Mouse (Mus musculus) midbrain, embryonic 16.5 days (tissue): ENCODE measurements at regions not wholly inside any gene's neighbourhood (a gene's known extent, or its start where the extent isn't known, plus 50 kb on each side); places are given as distances from the start of the nearest gene placed in this dataset.

Experiments used
- ATAC-seq: fragments of 200-750 bp; cut with Nextera tagmentation; 2 replicates; pipeline ENCODE4 v1.8.0; 2017; ENCODE audit warnings: moderate TSS enrichment
- H3K27ac ChIP-seq: fragments of 300-500 bp; sonication (generic); 2 replicates; pipeline ENCODE4 v1.5.1; 2014; ENCODE audit warnings: mild to moderate bottlenecking, low read length, mixed read lengths
- H3K27me3 ChIP-seq: fragments of 300-500 bp; sonication (generic); 2 replicates; pipeline ENCODE4 v1.6.1; 2014; ENCODE audit warnings: low read depth, low read length, mixed read lengths; ENCODE audit not compliant: control insufficient read depth, insufficient read depth
- H3K36me3 ChIP-seq: fragments of 300-500 bp; sonication (generic); 2 replicates; pipeline ENCODE4 v1.6.1; 2014; ENCODE audit warnings: mild to moderate bottlenecking, low read length, moderate library complexity, mixed read lengths; ENCODE audit not compliant: control insufficient read depth, insufficient read depth
- H3K4me1 ChIP-seq: fragments of 300-500 bp; sonication (generic); 2 replicates; pipeline ENCODE4 v1.6.1; 2014; ENCODE audit warnings: mild to moderate bottlenecking, low read length, mixed read lengths; ENCODE audit not compliant: control insufficient read depth, insufficient read depth
- H3K4me2 ChIP-seq: fragments of 300-500 bp; sonication (generic); 2 replicates; pipeline ENCODE4 v1.6.1; 2014; ENCODE audit warnings: mild to moderate bottlenecking, low read length, mixed read lengths
- H3K4me3 ChIP-seq: fragments of 300-500 bp; sonication (generic); 2 replicates; pipeline ENCODE4 v1.5.1; 2014; ENCODE audit warnings: low read depth, mild to moderate bottlenecking, low read length, moderate library complexity, mixed read lengths
- H3K9ac ChIP-seq: fragments of 300-500 bp; sonication (generic); 2 replicates; pipeline ENCODE4 v1.6.1; 2014; ENCODE audit warnings: low read depth, low read length, mixed read lengths
- H3K9me3 ChIP-seq: fragments of 300-500 bp; sonication (generic); replicated peaks from 2 replicates; pipeline ENCODE4 v1.6.1; 2014; ENCODE audit warnings: mild to moderate bottlenecking, low read length, mixed read lengths; ENCODE audit not compliant: control insufficient read depth, poor library complexity, severe bottlenecking
- WGBS: fragments of 180-500 bp; shearing (Covaris S2); extraction: QIAGEN DNeasy Blood & Tissue Kit; methylation state at CpG from one replicate; pipeline ENCODE4 v1.1.7; 2014; 5-methylcytosine and 5-hydroxymethylcytosine counted together

GRCm38 (mm10) chr8:49631286-49631685 is 787.5 kb upstream of the Tenm3 start:
- Histone ChIP-seq H3K27ac (no peak overlapping the region), H3K9me3 (no peaks in the 10 kb centered on the region), H3K36me3 (no peaks in the 10 kb centered on the region), H3K4me3 (no peak overlapping the region), H3K9ac (no peak overlapping the region), H3K4me2 (no peak overlapping the region), H3K27me3 (no peaks in the 10 kb centered on the region), H3K4me1 (no peaks in the 10 kb centered on the region)
- no peak for ATAC-seq
- WGBS, result 78% methylated on average over 6 of the region's 6 CpGs

- 13% methylated on average over 10 of the region's 10 CpGs for WGBS
- no peak overlapping the region for H3K27ac ChIP-seq
These were observed 784.3 kb upstream of the Tenm3 start for GRCm38 (mm10) chr8:49627966-49628495.

GRCm38 (mm10) chr8:49595501-49595900 is 751.8 kb upstream of the Tenm3 start:
- H3K27me3 ChIP-seq, result no peaks in the 10 kb centered on the region
- no peaks in the 10 kb centered on the region for H3K4me1 ChIP-seq
- no peak overlapping the region for H3K4me2 ChIP-seq
- no peaks in the 10 kb centered on the region for H3K36me3 ChIP-seq
- H3K27ac ChIP-seq, result no peak overlapping the region
- WGBS, result 51% methylated on average over 2 of the region's 2 CpGs
- no peaks in the 10 kb centered on the region for H3K9me3 ChIP-seq
- no peak for ATAC-seq
- no peak overlapping the region for H3K4me3 ChIP-seq
- no peak overlapping the region for H3K9ac ChIP-seq

More at GRCm38 (mm10) chr8:49627966-49628495, 784.3 kb upstream of the Tenm3 start:
- no peaks in the 10 kb centered on the region for H3K27me3 ChIP-seq
- no peaks in the 10 kb centered on the region for H3K4me1 ChIP-seq
- no peak overlapping the region for H3K4me3 ChIP-seq
- no peaks in the 10 kb centered on the region for H3K9me3 ChIP-seq
- peak; percentile 60; the same call in 1 of the 2 replicates for ATAC-seq
- H3K36me3 ChIP-seq, result no peaks in the 10 kb centered on the region
- no peak overlapping the region for H3K9ac ChIP-seq
- H3K4me2 ChIP-seq, result no peak overlapping the region

- no peak overlapping the region for H3K4me3 ChIP-seq
- H3K27me3 ChIP-seq, result no peaks in the 10 kb centered on the region
- 56% methylated on average over 3 of the region's 3 CpGs for WGBS
- no peaks in the 10 kb centered on the region for H3K9me3 ChIP-seq
- H3K36me3 ChIP-seq, result no peaks in the 10 kb centered on the region
- H3K9ac ChIP-seq, result no peak overlapping the region
- ATAC-seq, result no peak
- no peaks in the 10 kb centered on the region for H3K4me1 ChIP-seq
- no peak overlapping the region for H3K4me2 ChIP-seq
- no peak overlapping the region for H3K27ac ChIP-seq
These were observed 723.7 kb upstream of the Tenm3 start for GRCm38 (mm10) chr8:49567423-49567822.

- Histone ChIP-seq H3K4me1 (no peaks in the 10 kb centered on the region), H3K4me3 (no peak overlapping the region), H3K9ac (no peak overlapping the region), H3K36me3 (no peaks in the 10 kb centered on the region), H3K27me3 (no peaks in the 10 kb centered on the region), H3K27ac (no peak overlapping the region), H3K4me2 (no peak overlapping the region), H3K9me3 (no peaks in the 10 kb centered on the region)
- 92% methylated on average over 5 of the region's 5 CpGs for WGBS
- no peak for ATAC-seq
These were observed 719.9 kb upstream of the Tenm3 start for GRCm38 (mm10) chr8:49563499-49564279.

GRCm38 (mm10) chr8:49562976-49563375 is 719.2 kb upstream of the Tenm3 start:
- no peak for ATAC-seq
- Histone ChIP-seq H3K27ac (no peak overlapping the region), H3K4me2 (no peak overlapping the region), H3K27me3 (no peaks in the 10 kb centered on the region), H3K9me3 (no peaks in the 10 kb centered on the region), H3K4me3 (no peak overlapping the region), H3K9ac (no peak overlapping the region), H3K36me3 (no peaks in the 10 kb centered on the region), H3K4me1 (no peaks in the 10 kb centered on the region)
- 73% methylated on average over 4 of the region's 4 CpGs for WGBS

GRCm38 (mm10) chr8:49555724-49556457 is 712.1 kb upstream of the Tenm3 start:
- ATAC-seq, result no peak
- Histone ChIP-seq H3K9ac (no peak overlapping the region), H3K4me1 (no peaks in the 10 kb centered on the region), H3K4me2 (no peak overlapping the region), H3K36me3 (no peaks in the 10 kb centered on the region), H3K27me3 (no peaks in the 10 kb centered on the region), H3K9me3 (no peaks in the 10 kb centered on the region), H3K27ac (no peak overlapping the region), H3K4me3 (no peak overlapping the region)
- WGBS, result 84% methylated on average over 7 of the region's 7 CpGs

GRCm38 (mm10) chr8:49553175-49553574 is 709.4 kb upstream of the Tenm3 start:
- Histone ChIP-seq H3K4me2 (no peak overlapping the region), H3K4me1 (no peaks in the 10 kb centered on the region), H3K27me3 (no peaks in the 10 kb centered on the region), H3K4me3 (no peak overlapping the region), H3K9ac (no peak overlapping the region), H3K9me3 (peaks cover 3% of the 10 kb centered on the region; the same call in 1 of the 2 replicates), H3K27ac (no peak overlapping the region), H3K36me3 (no peaks in the 10 kb centered on the region)
- WGBS, result 91% methylated on average over 3 of the region's 3 CpGs
- ATAC-seq, result no peak

- no peak overlapping the region for H3K27ac ChIP-seq
- WGBS, result 89% methylated on average over 4 of the region's 4 CpGs
- H3K4me2 ChIP-seq, result no peak overlapping the region
- no peak for ATAC-seq
- no peak overlapping the region for H3K9ac ChIP-seq
- no peaks in the 10 kb centered on the region for H3K9me3 ChIP-seq
- no peaks in the 10 kb centered on the region for H3K4me1 ChIP-seq
- no peaks in the 10 kb centered on the region for H3K36me3 ChIP-seq
- H3K27me3 ChIP-seq, result no peaks in the 10 kb centered on the region
- no peak overlapping the region for H3K4me3 ChIP-seq
These were observed 699.6 kb upstream of the Tenm3 start for GRCm38 (mm10) chr8:49543321-49543720.
